12 mouse cellular contexts compared by ENCODE assay signal in the genomic region with DNA sequence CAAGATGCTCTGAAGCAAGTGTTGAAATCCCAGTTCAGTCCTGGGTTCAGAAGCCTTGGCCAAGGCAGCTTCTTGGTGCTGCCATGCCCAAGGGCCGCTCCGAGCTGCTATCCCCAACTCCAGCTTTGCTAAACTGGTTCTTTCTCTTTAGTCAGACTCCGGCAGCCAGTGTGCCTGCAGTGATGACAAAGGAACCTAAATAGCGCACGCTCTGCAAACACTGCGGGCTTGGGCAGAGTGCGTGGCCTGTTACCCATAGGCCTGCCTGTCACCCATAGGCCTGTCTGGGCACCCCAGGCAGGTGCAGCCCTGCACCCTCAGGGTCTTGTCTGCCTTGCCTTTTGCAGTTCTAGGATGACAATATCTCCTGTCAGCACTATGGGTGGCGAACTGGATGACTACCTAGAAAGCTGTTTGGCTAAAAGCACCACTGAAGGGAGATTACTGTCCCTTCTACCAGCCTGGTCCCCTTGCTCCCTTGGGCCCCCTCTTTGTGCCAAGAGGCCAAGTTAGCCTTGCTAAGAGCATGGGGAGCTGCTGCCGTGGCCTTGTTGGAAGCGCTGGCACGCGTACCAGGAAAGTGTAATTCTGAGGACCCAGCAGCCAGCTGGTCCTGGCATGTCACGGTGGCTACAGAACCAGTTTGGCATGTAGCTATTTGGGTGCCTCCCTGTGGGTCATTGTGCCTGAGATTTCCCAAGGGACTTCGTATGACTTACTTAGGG. TPM values are rescaled to one million over a fixed set of nuclear protein-coding genes. Genes with fewer than 3 reads are reported as not detected.
DNase-seq lines count a peak whose midpoint lies in the region; ATAC-seq and TF ChIP-seq lines count a peak whose summit lies in the region.
"Had no signal": no experiment of that assay in that cellular context is flagged by ENCODE, and none has a peak within 500 bp of the region (broad histone marks: within the 10 kb centered on the region; RNA-seq: fewer than 3 reads in every experiment).

No protein-coding gene starts in this region.

- H3K27ac ChIP-seq in heart, adult 2 months, result peak overlapping the region; percentile 1; the same call in 1 of the 2 replicates
- peak overlapping the region; percentile 92 for H3K27ac ChIP-seq in gastrocnemius, adult 2 months
- no peak overlapping the region for H3K27ac ChIP-seq in lung, postnatal 0 days (ENCODE audit: low read length)
- no peak overlapping the region for H3K27ac ChIP-seq in hindbrain, embryonic 10.5 days
- H3K27ac ChIP-seq: limb, embryonic 12.5 days; midbrain, embryonic 12.5 days had no signal

- H3K4me1 ChIP-seq in heart, adult 2 months (ENCODE audit: control insufficient read depth, insufficient read depth, low read length), result peaks cover 15% of the 10 kb centered on the region
- H3K4me1 ChIP-seq in E14TG2a.4 (replicated peaks; ENCODE audit: low read depth, low read length), result peaks cover 20% of the 10 kb centered on the region
- peaks cover 12% of the 10 kb centered on the region; the same call in 1 of the 2 replicates for H3K4me1 ChIP-seq in lung, postnatal 0 days (ENCODE audit: insufficient read depth, low read depth, low read length)
- 0 out of 2 replicates have a peak, but pooled peaks cover 3% of the 10 kb centered on the region for H3K4me1 ChIP-seq in hindbrain, embryonic 10.5 days (replicated peaks)
- H3K4me1 ChIP-seq: midbrain, embryonic 12.5 days had no signal

- TF ChIP-seq CTCF in heart, adult 2 months (IDR thresholded peaks at IDR 0.05), result no peak
- no peak for TF ChIP-seq CTCF in E14TG2a.4 (conservative IDR thresholded peaks at IDR 0.05; ENCODE audit: low read length)
- no peak for TF ChIP-seq CTCF in gastrocnemius, adult 2 months (IDR thresholded peaks at IDR 0.05)
- TF ChIP-seq CTCF in lung, postnatal 0 days (IDR thresholded peaks at IDR 0.05), result no peak

- no peak for ATAC-seq in lung, postnatal 0 days
- ATAC-seq: inflammation-experienced regulatory T-cells, adult 6 months had no signal

- no peaks in the 10 kb centered on the region for H3K27me3 ChIP-seq in heart, adult 2 months (ENCODE audit: control insufficient read depth, insufficient read depth, low read length)
- H3K27me3 ChIP-seq in E14TG2a.4 (ENCODE audit: insufficient read depth, low read length), result 0 out of 2 replicates have a peak, but pooled peaks cover 4% of the 10 kb centered on the region
- H3K27me3 ChIP-seq in lung, postnatal 0 days (replicated peaks; ENCODE audit: insufficient read depth, low read length), result no peaks in the 10 kb centered on the region
- H3K27me3 ChIP-seq in hindbrain, embryonic 10.5 days (ENCODE audit: insufficient read depth, poor library complexity, severe bottlenecking), result no peaks in the 10 kb centered on the region
- H3K27me3 ChIP-seq: CH12.LX; limb, embryonic 12.5 days; midbrain, embryonic 12.5 days had no signal

- no peak for TF ChIP-seq EP300 in heart, adult 2 months (IDR thresholded peaks at IDR 0.05; ENCODE audit: insufficient read depth, low read depth, low read length)
- no peak for TF ChIP-seq EP300 in lung, postnatal 0 days (IDR thresholded peaks at IDR 0.05)

- H3K36me3 ChIP-seq in heart, adult 2 months (ENCODE audit: control insufficient read depth, insufficient read depth, low read length), result no peaks in the 10 kb centered on the region
- no peaks in the 10 kb centered on the region for H3K36me3 ChIP-seq in E14TG2a.4 (ENCODE audit: insufficient read depth, low read length)
- no peaks in the 10 kb centered on the region for H3K36me3 ChIP-seq in lung, postnatal 0 days (ENCODE audit: insufficient read depth, low read length)
- H3K36me3 ChIP-seq in hindbrain, embryonic 10.5 days, result no peaks in the 10 kb centered on the region
- H3K36me3 ChIP-seq: limb, embryonic 12.5 days; midbrain, embryonic 12.5 days had no signal

- H3K9me3 ChIP-seq in E14TG2a.4 (ENCODE audit: low read length), result no peaks in the 10 kb centered on the region
- H3K9me3 ChIP-seq in lung, postnatal 0 days (ENCODE audit: low read length), result no peaks in the 10 kb centered on the region
- no peaks in the 10 kb centered on the region for H3K9me3 ChIP-seq in hindbrain, embryonic 10.5 days
- H3K9me3 ChIP-seq: limb, embryonic 12.5 days; midbrain, embryonic 12.5 days had no signal

- no peak overlapping the region for H3K4me3 ChIP-seq in heart, adult 2 months
- peak overlapping the region; percentile 35 for H3K4me3 ChIP-seq in E14TG2a.4 (replicated peaks; ENCODE audit: low read length)
- H3K4me3 ChIP-seq in gastrocnemius, adult 2 months, result no peak overlapping the region
- no peak overlapping the region for H3K4me3 ChIP-seq in lung, postnatal 0 days (ENCODE audit: low read depth, low read length)
- no peak overlapping the region for H3K4me3 ChIP-seq in hindbrain, embryonic 10.5 days
- H3K4me3 ChIP-seq: limb, embryonic 12.5 days; midbrain, embryonic 12.5 days had no signal

- no peak for TF ChIP-seq POLR2A in heart, adult 2 months (IDR thresholded peaks at IDR 0.05; ENCODE audit: insufficient read depth, low read depth, low read length)

- WGBS in heart, adult 2 months, result 84% methylated on average over 14 of the region's 14 CpGs
- 72% methylated on average over 14 of the region's 14 CpGs for WGBS in lung, postnatal 0 days
- WGBS in hindbrain, embryonic 10.5 days, result 88% methylated on average over 14 of the region's 14 CpGs

- H3K4me2 ChIP-seq in lung, postnatal 0 days (replicated peaks; ENCODE audit: low read depth, low read length), result no peak overlapping the region
- H3K4me2 ChIP-seq: limb, embryonic 12.5 days; midbrain, embryonic 12.5 days had no signal

- intact Hi-C loops in heart, adult 2 months (cut with DNase I), result loop anchor here (10.0 kb wide), 2 partner anchors 219 to 309 kb away; no protein-coding TSS in a partner anchor
- intact Hi-C loops in gastrocnemius, adult 2 months (cut with DNase I), result loop anchor here (5.0 kb wide), 1 partner anchor 186 kb away; no protein-coding TSS in a partner anchor

- DNase-seq in heart, adult 2 months, result peak in 1 of 2 experiments; percentile 53
- DNase-seq in heart, adult 9 months (ENCODE audit: low spot score in 2 of 2), result no peak
- peak; percentile 86 for DNase-seq in gastrocnemius, adult 2 months
- peak; percentile 67 for DNase-seq in lung, postnatal 0 days (ENCODE audit: low spot score)
- DNase-seq in right cerebral cortex, adult 18-20 months, result no peak
- DNase-seq in yolk sac, embryonic 10.5 days (ENCODE audit: low spot score), result no peak
- no peak for DNase-seq in hindbrain, embryonic 10.5 days (ENCODE audit: low spot score)

- H3K79me2 ChIP-seq in heart, adult 2 months (replicated peaks; ENCODE audit: control insufficient read depth, insufficient read depth, low read length), result no peaks in the 10 kb centered on the region

- no peak overlapping the region for H3K9ac ChIP-seq in heart, adult 2 months (ENCODE audit: low read depth, low read length)
- no peak overlapping the region for H3K9ac ChIP-seq in lung, postnatal 0 days (replicated peaks; ENCODE audit: low read depth)
- H3K9ac ChIP-seq: limb, embryonic 12.5 days; midbrain, embryonic 12.5 days had no signal

RNA-seq across cellular contexts. Expression of gene Camk2g, which starts 12.4 kb away (rescaled TPM):
- total RNA-seq in heart, adult 2 months (2021), result 10 to 100 TPM; 36.8 to 41.0 TPM
- 37.0 and 54.6 TPM in 2 replicates for polyA plus RNA-seq in heart, adult 2 months (2012; rRNA removed)
- 100 to 1,000 TPM; 162 to 163 TPM for total RNA-seq in gastrocnemius, adult 2 months (2021)
- 36.6 and 40.2 TPM in 2 replicates for polyA plus RNA-seq in lung, postnatal 0 days (2015; fragmentation: Nextera tagmentation; extraction: Ambion mirVana)
- polyA plus RNA-seq in hindbrain, embryonic 10.5 days (2016; fragmentation: Nextera tagmentation; extraction: Ambion mirVana), result 38.2 and 48.8 TPM in 2 replicates

RNA-seq across cellular contexts. Expression of gene Plau, which starts 30.2 kb away (rescaled TPM):
- total RNA-seq in heart, adult 2 months (2021), result 1 to 10 TPM; 3.4 to 6.2 TPM
- polyA plus RNA-seq in heart, adult 2 months (2012; rRNA removed), result 1.8 and 3.5 TPM in 2 replicates
- total RNA-seq in gastrocnemius, adult 2 months (2021), result 10 to 100 TPM; 17.2 to 28.5 TPM
- polyA plus RNA-seq in lung, postnatal 0 days (2015; fragmentation: Nextera tagmentation; extraction: Ambion mirVana), result 1.0 and 1.7 TPM in 2 replicates
- polyA plus RNA-seq in hindbrain, embryonic 10.5 days (2016; fragmentation: Nextera tagmentation; extraction: Ambion mirVana), result 0.47 and 0.52 TPM in 2 replicates

Comparison
In these comparisons a context has a peak if more than half of its experiments do, and no peak if none do; other contexts are left out.
1. DNase-seq: peak in gastrocnemius, adult 2 months (single experiment) and lung, postnatal 0 days (single experiment); none in heart, adult 9 months (0 of 2), right cerebral cortex, adult 18-20 months (single experiment), yolk sac, embryonic 10.5 days (single experiment) and hindbrain, embryonic 10.5 days (single experiment).
2. H3K27ac ChIP-seq: peak in heart, adult 2 months (single experiment) and gastrocnemius, adult 2 months (single experiment); none in lung, postnatal 0 days (single experiment) and hindbrain, embryonic 10.5 days (single experiment).